Mouse (Mus musculus): ENCODE results near the gene Lenep. TPM values are rescaled to one million over a fixed set of nuclear protein-coding genes. Genes with fewer than 3 reads are reported as not detected.

Lenep gene
- polyA plus RNA-seq (2015; fragmentation: Nextera tagmentation; extraction: Ambion mirVana) = not detected in 2 replicates

DNA sequence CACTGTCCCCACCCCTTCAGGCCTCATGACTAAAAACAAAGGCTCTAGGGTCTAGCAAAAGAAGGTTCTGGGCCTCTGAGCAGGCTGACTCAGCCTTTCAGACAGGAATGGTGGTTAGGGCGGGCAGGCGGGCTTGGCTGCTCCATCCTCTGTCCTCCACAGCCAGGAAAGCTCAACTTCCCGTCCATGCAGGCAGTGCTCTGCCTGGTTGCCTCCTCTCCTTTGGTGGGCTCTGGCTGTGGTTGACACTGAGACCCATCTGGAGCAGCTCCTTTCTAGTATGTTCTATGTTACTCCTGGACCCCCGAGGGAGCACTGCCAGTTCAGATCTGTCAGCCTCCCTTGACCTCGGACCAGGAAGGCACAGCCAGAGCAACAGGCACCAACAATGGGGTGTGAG, at the start of gene Lenep:
Gene Lenep (minus strand): TSS at position 101 of the 400 bp plus-strand sequence.

DNA sequence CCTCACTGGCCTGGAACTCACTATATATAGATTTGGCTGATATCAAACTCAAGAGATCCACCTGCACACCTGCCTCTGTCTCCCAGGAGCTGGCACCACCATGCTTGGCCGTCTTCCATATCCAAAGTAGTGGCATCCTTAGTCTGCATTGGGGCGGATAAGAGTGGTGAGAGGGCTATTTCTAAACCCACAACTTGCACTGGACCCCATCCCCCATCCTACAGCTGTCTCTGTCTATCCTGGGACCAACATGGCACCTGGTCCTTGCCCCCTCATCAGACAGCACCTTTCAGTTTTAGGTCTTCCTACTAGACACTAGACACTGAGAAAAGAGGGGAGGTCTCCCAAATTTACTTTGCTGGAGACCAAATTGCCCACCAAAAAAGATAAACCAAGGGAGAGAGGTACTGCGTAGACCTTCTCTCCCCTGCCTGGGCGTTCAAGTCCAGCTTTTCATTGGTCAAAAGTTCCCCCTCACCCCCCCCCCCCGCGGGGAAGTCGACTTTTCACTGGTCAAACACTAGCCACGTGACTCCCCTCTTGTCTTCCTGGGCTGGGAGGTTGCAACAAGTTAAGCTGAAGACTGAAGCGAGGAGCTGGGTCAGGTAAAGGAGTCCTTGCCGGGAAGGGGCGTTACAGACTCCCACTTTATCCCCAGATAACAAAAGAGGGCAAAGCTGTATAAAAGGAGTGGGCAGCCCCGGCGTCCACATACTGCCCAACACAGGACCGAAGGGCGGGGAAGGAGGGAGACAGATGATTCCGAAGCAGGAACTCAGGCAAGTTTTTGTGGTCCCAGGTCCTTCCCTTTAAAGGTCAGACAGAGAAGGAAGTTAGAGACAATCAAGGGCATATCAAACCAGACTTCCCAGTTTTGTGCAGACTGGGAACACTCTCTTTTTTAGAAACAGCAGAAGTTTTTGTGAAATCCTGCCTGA, 33.9 kb upstream of the Lenep start, which contains the start of gene Pbxip1:
Gene Pbxip1 (plus strand): TSS at position 531 of the 938 bp plus-strand sequence.

DNA sequence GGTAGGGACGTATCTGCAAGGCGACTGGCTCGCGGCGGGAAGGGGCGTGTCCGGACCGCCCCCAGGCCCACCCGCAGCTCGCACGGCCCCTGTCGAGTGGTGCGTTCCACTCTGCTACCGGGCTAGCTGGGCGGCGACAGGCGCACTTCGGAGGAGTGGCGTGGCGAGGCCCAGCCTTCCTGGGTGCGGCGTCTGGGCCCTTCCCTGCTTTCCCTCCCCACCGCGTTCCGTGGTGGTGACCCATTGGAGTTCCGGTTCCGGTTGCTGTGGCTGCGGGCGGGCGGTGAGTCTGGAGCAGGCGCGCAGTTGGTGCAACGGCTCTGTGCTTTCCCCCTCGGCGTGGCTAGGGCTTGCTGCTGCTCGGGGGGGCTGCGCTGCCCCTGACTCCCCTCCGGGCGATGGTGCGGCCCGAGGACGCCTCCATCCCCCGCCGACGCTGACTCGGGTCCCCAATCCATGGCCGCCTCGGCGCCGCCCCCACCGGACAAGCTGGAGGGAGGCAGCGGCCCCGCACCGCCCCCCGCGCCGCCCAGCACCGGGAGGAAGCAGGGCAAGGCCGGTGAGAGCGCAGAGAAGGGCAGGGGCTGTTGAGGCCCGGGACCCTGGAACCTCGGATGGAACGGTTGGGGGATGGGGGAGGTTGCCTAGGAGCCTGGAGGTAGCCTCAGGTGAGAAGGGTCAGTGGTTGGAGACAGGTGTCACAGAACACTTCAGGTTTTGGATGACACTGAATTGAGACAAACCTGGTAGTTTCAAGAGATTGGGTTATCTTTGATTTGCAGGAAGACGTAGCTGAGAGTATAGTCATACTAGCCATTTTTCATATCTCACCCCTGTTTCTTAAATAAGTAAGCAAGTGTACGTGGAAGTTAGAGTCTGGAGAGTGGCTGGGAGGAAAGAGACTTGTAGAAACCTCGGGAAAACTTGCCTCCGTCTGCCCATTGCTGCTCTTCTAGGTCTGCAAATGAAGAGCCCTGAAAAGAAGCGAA, 27.9 kb upstream of the Lenep start, which contains the start of gene Pygo2:
Gene Pygo2 (plus strand): TSS at position 44 of the 989 bp plus-strand sequence.

DNA sequence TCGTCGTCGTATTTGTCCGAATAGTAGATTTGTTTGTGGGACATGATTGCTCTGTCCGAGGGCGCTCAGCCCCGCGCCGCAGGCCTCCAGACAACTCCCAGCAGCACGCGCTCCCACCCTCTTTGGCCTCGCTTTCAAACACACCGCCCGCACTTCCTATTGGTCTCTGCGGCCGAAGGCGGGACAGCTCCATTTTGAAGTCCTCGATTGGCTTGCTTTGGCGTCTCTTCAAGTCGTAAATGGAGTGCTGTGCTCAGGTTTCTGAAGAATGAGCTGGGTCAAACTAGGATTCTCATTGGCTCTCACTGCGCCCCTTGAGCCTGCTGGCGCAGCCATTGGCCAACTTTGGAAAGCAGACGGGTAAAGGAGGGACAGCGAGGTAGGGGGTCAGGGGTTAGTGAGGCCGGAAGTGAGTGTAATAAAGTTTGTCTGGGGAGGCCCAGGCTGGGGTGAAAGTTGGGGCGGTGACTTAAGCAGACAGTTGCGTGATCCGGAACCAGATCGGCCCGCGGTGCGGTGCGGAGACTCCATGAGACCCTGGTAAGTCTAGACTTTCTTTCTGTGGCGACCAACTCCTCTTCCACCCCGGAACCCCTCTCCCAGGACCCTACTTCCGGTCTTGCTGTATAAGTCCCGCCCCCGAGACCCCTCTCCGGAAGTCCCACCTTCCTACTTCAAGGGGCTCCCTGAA, 15.7 kb upstream of the Lenep start, which contains the start of the genes Cks1b and Shc1:
Gene Cks1b (minus strand): TSS at position 214 of the 691 bp plus-strand sequence.
Gene Shc1 (plus strand): TSS at position 274 of the 691 bp plus-strand sequence.

DNA sequence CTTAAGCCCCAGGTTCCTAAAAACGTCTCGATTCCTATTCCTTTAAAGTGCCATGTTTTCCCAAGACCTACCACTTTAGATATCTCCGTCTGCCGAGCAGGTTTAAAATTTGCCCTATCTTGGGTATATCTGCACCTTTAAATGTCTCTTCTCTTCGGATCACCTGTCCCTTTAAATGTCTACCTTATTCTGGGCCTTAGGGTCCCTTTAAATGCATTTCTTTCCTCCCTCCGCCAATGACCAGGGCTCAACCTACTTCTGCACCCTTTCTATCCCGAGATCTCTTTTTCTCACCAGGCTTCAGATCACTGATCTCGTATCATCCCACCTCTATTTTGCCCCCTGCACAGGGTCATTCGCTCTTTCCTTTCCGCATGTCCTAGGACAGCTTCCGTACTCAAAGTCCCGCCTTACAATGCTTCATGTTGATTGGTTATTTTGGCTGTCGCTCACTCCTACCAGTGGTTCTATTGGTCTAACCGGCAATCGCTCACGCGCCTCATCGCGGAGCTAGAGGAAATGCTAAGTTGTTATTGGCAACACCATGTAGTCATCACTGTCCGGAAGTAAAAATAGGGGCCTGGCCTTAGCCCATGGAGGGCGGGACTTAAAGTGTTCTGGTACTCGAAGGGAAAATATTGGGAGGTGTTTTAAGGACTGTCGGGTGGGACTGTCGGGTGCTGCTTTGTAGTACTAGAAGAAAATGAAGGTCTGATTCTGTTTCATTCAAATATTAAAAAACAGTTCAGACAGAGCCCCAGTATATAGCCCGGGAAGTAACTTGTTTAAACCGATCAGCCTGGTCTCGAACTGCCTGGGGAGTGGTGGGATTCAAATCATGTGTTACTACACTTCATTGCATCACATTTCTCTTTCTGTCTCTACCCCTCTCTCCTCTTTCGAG, 9.1 kb upstream of the Lenep start, which contains the start of gene Flad1:
Gene Flad1 (minus strand): TSS at position 381 of the 904 bp plus-strand sequence.

DNA sequence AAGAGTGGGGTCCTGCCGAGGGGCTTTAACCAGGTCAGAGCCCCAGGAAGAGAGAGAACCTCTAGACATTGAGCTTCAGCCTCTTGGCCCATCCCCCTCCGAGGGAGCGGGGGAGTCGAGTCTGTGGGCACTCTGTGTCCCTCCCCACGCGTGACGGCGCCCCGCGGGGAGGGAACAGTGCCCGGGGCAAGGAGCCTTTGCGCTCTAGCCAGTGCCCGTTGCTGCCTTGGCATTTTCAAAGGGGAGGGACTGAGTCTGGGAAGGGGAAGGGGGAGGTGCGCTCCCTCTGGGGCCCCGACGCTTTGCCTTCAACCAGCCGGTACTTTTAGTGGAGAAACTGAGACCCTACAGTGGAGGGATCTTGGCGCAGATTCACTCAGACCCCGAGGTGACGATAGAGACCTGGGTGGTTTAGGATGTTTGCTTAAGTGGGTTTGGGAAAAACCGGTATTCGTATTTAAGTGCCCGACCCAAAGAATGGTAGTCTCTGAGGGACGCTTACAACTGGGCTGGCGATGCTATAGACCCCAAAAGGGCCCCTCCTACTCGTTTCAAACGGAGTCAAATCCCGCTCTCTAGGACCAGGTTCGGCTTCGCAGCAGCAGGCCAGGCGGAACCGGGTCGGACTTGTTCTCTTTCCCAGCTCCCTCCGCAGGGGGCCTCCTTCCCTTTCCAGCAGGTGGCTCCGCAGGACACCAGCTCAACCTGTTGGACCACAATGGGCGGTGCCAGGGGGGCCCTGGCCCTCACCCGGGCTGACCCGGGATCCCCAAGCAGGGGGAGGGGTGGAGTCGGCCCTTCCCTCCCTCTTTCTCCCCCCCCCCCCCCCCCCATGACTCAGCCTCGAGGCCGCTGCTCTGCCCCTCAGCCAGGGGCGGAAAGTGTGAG, 8.3 kb downstream of the Lenep start, which contains the start of gene Zbtb7b:
Gene Zbtb7b (minus strand): TSS at position 771 of the 888 bp plus-strand sequence.

DNA sequence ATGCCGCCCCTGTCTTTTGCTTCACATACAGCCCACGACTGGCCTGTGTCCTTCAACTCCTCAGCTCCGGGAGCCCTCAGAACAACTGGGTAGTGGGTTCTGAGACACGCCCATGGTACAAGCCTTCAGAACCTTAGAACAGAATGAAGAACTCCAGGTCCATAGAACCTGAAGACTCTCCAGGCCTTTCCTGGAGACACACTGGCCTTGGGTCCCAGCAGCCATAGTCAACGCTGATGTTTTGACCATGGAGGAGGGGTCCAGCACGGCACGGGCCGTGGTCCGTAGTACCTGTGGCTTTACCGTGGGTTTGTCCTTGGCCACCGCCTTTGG, 37.5 kb downstream of the Lenep start, which contains the start of gene Dcst1:
Gene Dcst1 (minus strand): TSS at position 101 of the 333 bp plus-strand sequence.

DNA sequence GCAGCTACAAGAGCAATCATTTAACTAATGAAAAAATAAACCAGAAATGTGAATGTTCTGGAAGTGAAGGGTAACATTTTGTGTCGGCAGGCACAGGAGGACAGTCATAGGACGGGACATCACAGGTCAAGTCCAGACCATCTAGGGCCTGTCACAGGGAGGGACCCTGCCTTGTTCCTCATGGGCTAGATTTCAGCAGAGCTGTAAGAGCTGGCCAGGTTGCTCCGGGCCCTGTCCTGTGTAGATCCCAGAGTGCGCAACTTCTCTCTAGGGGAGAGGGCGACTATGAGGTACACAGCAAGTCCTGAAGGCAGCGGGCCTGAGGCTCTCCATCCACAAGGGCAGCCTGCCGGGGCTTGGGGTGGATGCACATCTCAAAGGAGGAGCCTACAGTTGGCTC, 40.9 kb downstream of the Lenep start, which contains the start of gene Dcst2:
Gene Dcst2 (plus strand): TSS at position 301 of the 400 bp plus-strand sequence.

Other genes with a start within 250 kb of the Lenep start
- 33.7 and 44.1 TPM in 2 replicates for gene Hcn3, start 242.6 kb downstream of the Lenep start, polyA plus RNA-seq (2015; fragmentation: Nextera tagmentation; extraction: Ambion mirVana)
- gene Clk2, start 238.0 kb downstream of the Lenep start, polyA plus RNA-seq (2015; fragmentation: Nextera tagmentation; extraction: Ambion mirVana) = 18.0 and 20.4 TPM in 2 replicates
- 157 and 167 TPM in 2 replicates for gene Scamp3, start 225.3 kb downstream of the Lenep start, polyA plus RNA-seq (2015; fragmentation: Nextera tagmentation; extraction: Ambion mirVana)
- gene Fam189b, start 219.7 kb downstream of the Lenep start, polyA plus RNA-seq (2015; fragmentation: Nextera tagmentation; extraction: Ambion mirVana) = 32.2 and 35.7 TPM in 2 replicates
- gene Gba, start 199.9 kb downstream of the Lenep start, polyA plus RNA-seq (2015; fragmentation: Nextera tagmentation; extraction: Ambion mirVana) = 44.1 and 48.5 TPM in 2 replicates
- gene Thbs3, start 187.6 kb downstream of the Lenep start, polyA plus RNA-seq (2015; fragmentation: Nextera tagmentation; extraction: Ambion mirVana) = 43.9 and 50.6 TPM in 2 replicates
- 160 and 167 TPM in 2 replicates for gene Mtx1, start 175.7 kb downstream of the Lenep start, polyA plus RNA-seq (2015; fragmentation: Nextera tagmentation; extraction: Ambion mirVana)
- gene Muc1, start 173.7 kb downstream of the Lenep start, polyA plus RNA-seq (2015; fragmentation: Nextera tagmentation; extraction: Ambion mirVana) = 0.67 and 1.2 TPM in 2 replicates
- gene Krtcap2, start 156.8 kb downstream of the Lenep start, polyA plus RNA-seq (2015; fragmentation: Nextera tagmentation; extraction: Ambion mirVana) = 272 and 290 TPM in 2 replicates
- gene Trim46, start 156.5 kb downstream of the Lenep start, polyA plus RNA-seq (2015; fragmentation: Nextera tagmentation; extraction: Ambion mirVana) = 48.0 and 58.9 TPM in 2 replicates
- 131 and 136 TPM in 2 replicates for gene Dpm3, start 143.4 kb downstream of the Lenep start, polyA plus RNA-seq (2015; fragmentation: Nextera tagmentation; extraction: Ambion mirVana)
- 56.5 and 58.8 TPM in 2 replicates for gene Slc50a1, start 132.2 kb downstream of the Lenep start, polyA plus RNA-seq (2015; fragmentation: Nextera tagmentation; extraction: Ambion mirVana)
- gene Efna1, start 121.7 kb downstream of the Lenep start, polyA plus RNA-seq (2015; fragmentation: Nextera tagmentation; extraction: Ambion mirVana) = 7.1 and 9.8 TPM in 2 replicates
- 90.5 and 99.5 TPM in 2 replicates for gene Efna3, start 79.8 kb downstream of the Lenep start, polyA plus RNA-seq (2015; fragmentation: Nextera tagmentation; extraction: Ambion mirVana)
- 2.2 and 2.3 TPM in 2 replicates for gene Efna4, start 64.8 kb downstream of the Lenep start, polyA plus RNA-seq (2015; fragmentation: Nextera tagmentation; extraction: Ambion mirVana)
- gene Adam15, start 52.8 kb downstream of the Lenep start, polyA plus RNA-seq (2015; fragmentation: Nextera tagmentation; extraction: Ambion mirVana) = 77.7 and 84.5 TPM in 2 replicates
- 0.26 and 0.42 TPM in 2 replicates for gene Dcst2, start 40.8 kb downstream of the Lenep start, polyA plus RNA-seq (2015; fragmentation: Nextera tagmentation; extraction: Ambion mirVana)
- 1.4 and 1.6 TPM in 2 replicates for gene Dcst1, start 37.5 kb downstream of the Lenep start, polyA plus RNA-seq (2015; fragmentation: Nextera tagmentation; extraction: Ambion mirVana)
- 1.1 and 1.4 TPM in 2 replicates for gene Zbtb7b, start 8.0 kb downstream of the Lenep start, polyA plus RNA-seq (2015; fragmentation: Nextera tagmentation; extraction: Ambion mirVana)
- 22.5 and 26.6 TPM in 2 replicates for gene Flad1, start 9.1 kb upstream of the Lenep start, polyA plus RNA-seq (2015; fragmentation: Nextera tagmentation; extraction: Ambion mirVana)
- gene Cks1b, start 15.6 kb upstream of the Lenep start, polyA plus RNA-seq (2015; fragmentation: Nextera tagmentation; extraction: Ambion mirVana) = 65.2 and 67.0 TPM in 2 replicates
- gene Shc1, start 15.7 kb upstream of the Lenep start, polyA plus RNA-seq (2015; fragmentation: Nextera tagmentation; extraction: Ambion mirVana) = 13.9 and 16.1 TPM in 2 replicates
- 33.8 and 34.4 TPM in 2 replicates for gene Pygo2, start 27.4 kb upstream of the Lenep start, polyA plus RNA-seq (2015; fragmentation: Nextera tagmentation; extraction: Ambion mirVana)
- gene Pbxip1, start 33.9 kb upstream of the Lenep start, polyA plus RNA-seq (2015; fragmentation: Nextera tagmentation; extraction: Ambion mirVana) = 25.3 and 29.2 TPM in 2 replicates
- gene Pmvk, start 51.7 kb upstream of the Lenep start, polyA plus RNA-seq (2015; fragmentation: Nextera tagmentation; extraction: Ambion mirVana) = 136 and 148 TPM in 2 replicates
- gene Kcnn3, start 117.4 kb upstream of the Lenep start, polyA plus RNA-seq (2015; fragmentation: Nextera tagmentation; extraction: Ambion mirVana) = 9.1 and 11.3 TPM in 2 replicates